Mouse (Mus musculus): ENCODE measurements at regions not wholly inside any gene's neighbourhood (a gene's known extent, or its start where the extent isn't known, plus 50 kb on each side); places are given as distances from the start of the nearest gene placed in this dataset.
A peak's percentile ranks its signal among the peaks of the same experiment; 100 is the strongest.

DNA sequence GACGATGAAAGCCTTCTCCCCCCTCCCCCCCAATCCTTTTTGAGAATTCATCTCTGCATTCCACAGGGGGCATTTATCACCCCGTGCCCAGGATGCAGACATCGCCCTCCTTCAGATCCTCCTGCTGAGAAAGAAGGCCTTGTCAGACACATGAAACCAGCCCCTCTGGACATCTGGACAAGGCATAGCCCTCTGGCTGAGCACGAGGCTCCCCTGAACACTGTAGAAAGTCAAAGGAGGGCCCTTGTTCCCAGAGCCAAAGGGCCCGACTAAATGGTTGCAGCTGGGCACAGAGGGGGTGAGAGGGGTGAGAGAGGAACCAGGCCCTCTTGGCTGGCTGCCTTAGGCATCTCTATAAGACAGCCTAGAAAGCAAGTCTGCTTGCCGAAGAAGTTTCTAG is 327.8 kb downstream of the H2al1j start:
- H3K27ac ChIP-seq (ENCODE audit: low read depth, low read length) = no peak overlapping the region

DNA sequence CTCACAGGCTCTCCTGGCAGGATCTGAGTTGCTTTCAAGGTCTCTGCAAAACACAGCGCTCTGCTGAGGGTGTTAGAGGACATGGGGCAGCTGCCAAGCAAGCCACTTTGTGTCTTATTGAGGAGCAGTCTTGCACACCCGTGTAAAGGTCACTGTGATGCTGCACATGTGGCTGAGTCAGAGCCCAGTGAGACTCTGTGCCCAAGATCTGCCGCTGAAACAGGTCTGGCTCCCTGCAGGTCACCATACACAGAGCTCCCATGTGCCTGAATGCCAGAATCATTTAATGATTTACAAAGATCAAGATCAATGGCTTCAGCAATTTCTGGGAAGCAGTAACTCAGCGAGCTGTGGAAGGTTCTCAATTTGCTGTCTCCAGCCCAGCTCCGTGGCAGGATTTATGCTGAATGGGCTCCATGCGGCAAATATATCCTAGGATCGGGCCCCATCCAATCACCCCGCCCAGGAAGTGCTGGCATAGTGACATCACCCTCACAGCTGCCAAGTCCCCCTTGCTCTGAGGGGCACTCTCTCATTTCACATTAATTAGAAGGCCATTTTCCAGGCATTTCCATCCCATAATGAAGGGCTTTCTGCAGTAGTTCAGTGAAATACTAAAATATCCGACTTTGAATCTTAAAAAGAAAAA is 330.1 kb downstream of the H2al1j start:
- no peak for ATAC-seq (replicated peaks; ENCODE audit: insufficient number of reproducible peaks, low FRiP score, low TSS enrichment)

More for the DNA sequence above, 327.8 kb downstream of the H2al1j start:
- H3K36me3 ChIP-seq (ENCODE audit: control insufficient read depth, insufficient read depth, low read length) = no peaks in the 10 kb centered on the region
- no peak overlapping the region for H3K4me3 ChIP-seq (ENCODE audit: low read depth, low read length)
- WGBS (ENCODE audit: insufficient replicate concordance) = 55% methylated on average over 6 of the region's 6 CpGs
- H3K27me3 ChIP-seq (ENCODE audit: control insufficient read depth, insufficient read depth, low read length) = no peaks in the 10 kb centered on the region
- no peak overlapping the region for H3K9ac ChIP-seq (ENCODE audit: low read depth, low read length)
- no peak for ATAC-seq (replicated peaks; ENCODE audit: insufficient number of reproducible peaks, low FRiP score, low TSS enrichment)
- H3K4me1 ChIP-seq (ENCODE audit: control insufficient read depth, insufficient read depth, low read length) = no peaks in the 10 kb centered on the region
- H3K4me2 ChIP-seq = no peak overlapping the region
- no peaks in the 10 kb centered on the region for H3K9me3 ChIP-seq (replicated peaks; ENCODE audit: control insufficient read depth, low read length)

DNA sequence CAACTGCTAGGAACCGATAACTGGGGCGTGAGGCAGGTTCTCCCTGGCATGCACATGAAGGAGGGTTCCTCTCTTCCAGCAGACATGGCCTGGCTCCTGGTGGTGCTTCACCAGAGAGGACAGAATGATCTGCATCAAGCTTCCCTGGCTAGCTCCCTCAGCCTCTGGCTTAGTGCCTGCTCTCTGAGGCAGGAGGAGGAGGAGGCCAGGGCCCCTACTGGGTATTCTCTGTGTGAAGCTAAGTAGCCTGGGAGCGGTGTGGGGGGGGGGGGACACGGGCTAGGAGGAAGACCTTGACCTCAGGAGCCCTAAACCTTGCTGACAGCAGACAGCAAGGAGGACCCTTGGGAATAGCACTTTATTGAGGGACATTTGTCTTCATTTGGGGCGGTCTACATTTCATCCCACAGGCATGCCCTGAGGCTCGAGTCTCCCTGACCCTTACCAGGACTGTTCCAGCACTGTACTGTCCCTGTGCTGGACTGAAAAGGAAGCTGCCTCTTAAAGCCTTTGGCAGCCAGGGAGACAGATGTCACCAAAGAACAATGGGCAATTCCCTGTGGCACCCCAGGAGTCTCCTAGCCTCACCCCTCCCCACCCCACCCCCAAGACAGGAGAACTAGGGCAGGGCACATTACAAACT is 335.7 kb downstream of the H2al1j start:
- no peak for ATAC-seq (replicated peaks; ENCODE audit: insufficient number of reproducible peaks, low FRiP score, low TSS enrichment)
- peaks cover 15% of the 10 kb centered on the region for H3K4me1 ChIP-seq (ENCODE audit: control insufficient read depth, insufficient read depth, low read length)
- H3K36me3 ChIP-seq (ENCODE audit: control insufficient read depth, insufficient read depth, low read length) = no peaks in the 10 kb centered on the region
- peaks cover 27% of the 10 kb centered on the region for H3K27me3 ChIP-seq (ENCODE audit: control insufficient read depth, insufficient read depth, low read length)
- H3K9ac ChIP-seq (ENCODE audit: low read depth, low read length) = no peak overlapping the region
- WGBS (ENCODE audit: insufficient replicate concordance) = 36% methylated on average over 5 of the region's 6 CpGs
- no peak overlapping the region; the same call in 1 of the 2 replicates for H3K4me2 ChIP-seq
- no peak overlapping the region for H3K27ac ChIP-seq (ENCODE audit: low read depth, low read length)
- H3K9me3 ChIP-seq (replicated peaks; ENCODE audit: control insufficient read depth, low read length) = no peaks in the 10 kb centered on the region
- H3K4me3 ChIP-seq (ENCODE audit: low read depth, low read length) = no peak overlapping the region

More for the DNA sequence above, 330.1 kb downstream of the H2al1j start:
- no peak overlapping the region for H3K4me3 ChIP-seq (ENCODE audit: low read depth, low read length)
- WGBS (ENCODE audit: insufficient replicate concordance) = 59% methylated on average over 9 of the region's 9 CpGs
- no peak overlapping the region for H3K4me2 ChIP-seq
- peaks cover 7% of the 10 kb centered on the region; the same call in 1 of the 2 replicates for H3K27me3 ChIP-seq (ENCODE audit: control insufficient read depth, insufficient read depth, low read length)
- no peak overlapping the region for H3K27ac ChIP-seq (ENCODE audit: low read depth, low read length)
- H3K9me3 ChIP-seq (replicated peaks; ENCODE audit: control insufficient read depth, low read length) = no peaks in the 10 kb centered on the region
- no peaks in the 10 kb centered on the region for H3K4me1 ChIP-seq (ENCODE audit: control insufficient read depth, insufficient read depth, low read length)
- no peak overlapping the region for H3K9ac ChIP-seq (ENCODE audit: low read depth, low read length)
- H3K36me3 ChIP-seq (ENCODE audit: control insufficient read depth, insufficient read depth, low read length) = no peaks in the 10 kb centered on the region

DNA sequence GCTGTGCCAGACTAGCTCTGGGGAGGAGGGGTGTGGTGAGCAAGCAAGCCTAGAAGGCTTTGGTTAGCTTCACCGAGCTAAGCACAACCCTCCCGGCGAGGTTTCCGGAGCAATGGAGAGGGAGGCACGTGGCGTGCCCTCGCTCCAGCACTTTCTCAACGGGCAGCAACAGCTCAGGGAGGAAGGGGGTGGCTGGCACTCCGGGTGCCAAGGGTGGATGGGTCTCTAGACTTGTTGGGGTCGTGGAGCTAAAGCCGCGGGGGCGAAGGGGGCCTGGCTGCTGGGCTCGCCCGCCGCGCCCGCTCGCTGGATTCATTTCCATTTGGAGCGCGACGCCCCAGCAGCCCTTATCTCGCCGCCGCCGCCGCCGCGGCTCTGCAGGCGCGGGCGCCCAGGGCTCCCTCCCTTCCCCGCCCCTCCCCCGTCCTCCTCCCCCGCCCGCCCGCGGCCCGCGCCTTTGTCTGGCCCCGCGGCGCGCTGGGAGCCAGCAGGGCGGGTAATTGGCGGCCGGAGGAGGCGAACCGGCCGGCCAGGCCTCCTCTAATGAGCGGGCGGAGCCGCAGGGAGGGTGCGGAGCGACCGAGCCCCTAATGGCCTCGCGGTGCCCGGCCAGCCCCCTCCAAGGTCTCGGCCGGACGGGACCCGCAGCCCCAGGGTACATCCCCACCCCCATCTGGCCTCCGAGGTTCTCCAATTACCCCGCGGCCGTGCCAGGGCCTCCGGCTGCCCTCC is 336.9 kb downstream of the H2al1j start:
- Histone ChIP-seq H3K27ac (ENCODE audit: low read depth, low read length) (peak overlapping the region; percentile 89), H3K4me2 (peak overlapping the region; percentile 65), H3K4me3 (ENCODE audit: low read depth, low read length) (peak overlapping the region; percentile 46), H3K27me3 (ENCODE audit: control insufficient read depth, insufficient read depth, low read length) (peaks cover 27% of the 10 kb centered on the region), H3K4me1 (ENCODE audit: control insufficient read depth, insufficient read depth, low read length) (peaks cover 15% of the 10 kb centered on the region), H3K9me3 (replicated peaks; ENCODE audit: control insufficient read depth, low read length) (no peaks in the 10 kb centered on the region), H3K36me3 (ENCODE audit: control insufficient read depth, insufficient read depth, low read length) (no peaks in the 10 kb centered on the region), H3K9ac (ENCODE audit: low read depth, low read length) (peak overlapping the region; percentile 83)
- WGBS (ENCODE audit: insufficient replicate concordance) = 6% methylated on average over 40 of the region's 68 CpGs
- ATAC-seq (replicated peaks; ENCODE audit: insufficient number of reproducible peaks, low FRiP score, low TSS enrichment) = peak; percentile 88

DNA sequence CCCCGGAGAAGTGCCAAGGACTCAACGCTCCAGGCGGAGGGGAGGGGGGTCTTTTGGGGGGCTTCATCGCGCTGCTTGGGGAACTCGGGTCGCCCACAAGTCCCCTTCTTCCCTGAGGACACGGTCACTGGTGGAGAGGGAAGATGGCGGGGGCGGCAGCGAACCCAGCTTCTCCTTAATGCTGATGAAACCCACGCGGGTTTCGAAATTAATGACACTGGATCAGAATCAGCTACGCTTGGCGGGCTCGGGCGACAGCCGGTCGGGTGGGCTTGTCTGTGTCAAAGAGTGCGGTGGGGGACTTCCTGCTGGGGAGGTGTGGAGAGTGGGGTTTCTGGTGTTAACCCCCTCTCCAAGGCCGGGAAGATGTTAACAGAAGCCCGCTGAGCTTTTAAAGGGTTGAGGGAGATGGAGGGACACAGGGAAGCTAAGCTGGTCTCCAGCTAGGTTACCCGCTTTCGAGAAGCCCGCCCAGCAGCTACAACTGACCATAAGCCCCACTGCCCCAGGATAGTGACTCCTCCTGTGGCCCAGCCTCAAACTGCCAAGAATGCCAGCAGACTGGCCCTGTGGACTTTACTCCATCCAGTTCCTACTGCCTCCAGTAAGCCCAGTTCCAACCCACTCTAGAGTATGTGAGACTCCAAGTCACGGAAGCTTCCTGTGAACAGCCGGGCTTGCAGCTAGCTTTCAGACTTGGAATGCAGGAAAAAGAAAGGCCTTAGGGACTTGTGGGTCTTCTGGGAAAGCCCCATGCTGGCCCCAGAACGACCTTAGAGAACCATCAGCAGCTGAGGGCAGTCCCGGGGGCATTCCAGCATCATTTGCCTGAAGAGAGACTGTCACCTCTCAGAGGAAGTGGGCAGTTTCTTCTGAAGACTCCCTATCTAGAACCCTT is 337.7 kb downstream of the H2al1j start:
- H3K9ac ChIP-seq (ENCODE audit: low read depth, low read length) = peak overlapping the region; percentile 83
- WGBS (ENCODE audit: insufficient replicate concordance) = 13% methylated on average over 30 of the region's 30 CpGs
- H3K27ac ChIP-seq (ENCODE audit: low read depth, low read length) = peak overlapping the region; percentile 89
- H3K36me3 ChIP-seq (ENCODE audit: control insufficient read depth, insufficient read depth, low read length) = no peaks in the 10 kb centered on the region
- peak overlapping the region; percentile 46 for H3K4me3 ChIP-seq (ENCODE audit: low read depth, low read length)
- H3K27me3 ChIP-seq (ENCODE audit: control insufficient read depth, insufficient read depth, low read length) = peaks cover 27% of the 10 kb centered on the region
- no peaks in the 10 kb centered on the region for H3K9me3 ChIP-seq (replicated peaks; ENCODE audit: control insufficient read depth, low read length)
- peak overlapping the region; percentile 65 for H3K4me2 ChIP-seq
- H3K4me1 ChIP-seq (ENCODE audit: control insufficient read depth, insufficient read depth, low read length) = peaks cover 15% of the 10 kb centered on the region
- ATAC-seq (replicated peaks; ENCODE audit: insufficient number of reproducible peaks, low FRiP score, low TSS enrichment) = no peak

DNA sequence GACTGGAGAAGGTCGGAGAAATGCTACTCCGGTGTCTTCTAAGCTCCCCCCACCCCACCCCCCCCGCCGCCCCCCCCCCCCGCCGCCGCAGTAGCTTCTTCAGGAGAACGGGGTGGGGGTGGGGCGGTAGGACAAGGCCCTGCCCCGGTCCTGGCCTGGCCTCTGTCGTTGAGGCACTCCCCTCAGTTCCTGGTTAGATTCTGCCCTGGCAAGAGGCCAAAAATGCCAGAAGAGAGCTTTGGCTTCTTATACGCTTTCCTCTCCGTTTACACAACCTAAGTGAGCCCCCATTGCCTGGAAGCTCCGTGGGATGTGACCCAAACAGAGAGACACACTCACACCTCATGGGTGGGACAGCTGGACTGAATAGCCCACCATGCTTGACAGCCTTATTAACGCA is 338.9 kb downstream of the H2al1j start:
- Histone ChIP-seq H3K9me3 (replicated peaks; ENCODE audit: control insufficient read depth, low read length) (no peaks in the 10 kb centered on the region), H3K9ac (ENCODE audit: low read depth, low read length) (no peak overlapping the region), H3K36me3 (ENCODE audit: control insufficient read depth, insufficient read depth, low read length) (no peaks in the 10 kb centered on the region), H3K27me3 (ENCODE audit: control insufficient read depth, insufficient read depth, low read length) (peaks cover 26% of the 10 kb centered on the region), H3K27ac (ENCODE audit: low read depth, low read length) (0 out of 2 replicates have a peak overlapping the region, but pooled peaks have one; percentile 10), H3K4me1 (ENCODE audit: control insufficient read depth, insufficient read depth, low read length) (peaks cover 16% of the 10 kb centered on the region), H3K4me2 (no peak overlapping the region), H3K4me3 (ENCODE audit: low read depth, low read length) (no peak overlapping the region)
- 22% methylated on average over 5 of the region's 15 CpGs for WGBS (ENCODE audit: insufficient replicate concordance)
- ATAC-seq (replicated peaks; ENCODE audit: insufficient number of reproducible peaks, low FRiP score, low TSS enrichment) = no peak

DNA sequence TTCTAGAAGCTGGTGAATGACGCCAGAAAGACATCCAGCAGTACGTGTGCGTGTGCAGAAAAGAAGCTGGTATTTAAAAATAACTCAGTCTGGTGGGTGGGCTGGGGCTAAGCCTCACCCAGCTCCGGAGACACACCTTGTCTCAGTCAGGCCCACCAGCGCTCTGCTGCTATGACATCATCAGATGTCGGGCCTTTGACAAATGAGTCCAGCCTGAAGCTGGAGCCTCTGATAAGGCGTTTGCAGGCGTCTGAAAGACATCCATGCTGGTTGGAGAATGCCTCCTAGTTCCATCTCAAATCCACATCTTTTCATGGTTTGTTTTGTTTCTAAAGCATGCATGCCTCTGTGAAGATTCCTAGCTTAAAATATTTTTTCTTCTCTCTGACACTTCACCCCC is 344.2 kb downstream of the H2al1j start:
- Histone ChIP-seq H3K9ac (ENCODE audit: low read depth, low read length) (no peak overlapping the region), H3K27ac (ENCODE audit: low read depth, low read length) (no peak overlapping the region), H3K36me3 (ENCODE audit: control insufficient read depth, insufficient read depth, low read length) (no peaks in the 10 kb centered on the region), H3K4me2 (no peak overlapping the region), H3K4me1 (ENCODE audit: control insufficient read depth, insufficient read depth, low read length) (peaks cover 8% of the 10 kb centered on the region; the same call in 1 of the 2 replicates), H3K9me3 (replicated peaks; ENCODE audit: control insufficient read depth, low read length) (no peaks in the 10 kb centered on the region), H3K4me3 (ENCODE audit: low read depth, low read length) (no peak overlapping the region), H3K27me3 (ENCODE audit: control insufficient read depth, insufficient read depth, low read length) (peaks cover 2% of the 10 kb centered on the region; the same call in 1 of the 2 replicates)
- ATAC-seq (replicated peaks; ENCODE audit: insufficient number of reproducible peaks, low FRiP score, low TSS enrichment) = 0 out of 2 replicates have a peak, but pooled peaks have one; percentile 55
- WGBS (ENCODE audit: insufficient replicate concordance) = 36% methylated on average over 8 of the region's 8 CpGs

DNA sequence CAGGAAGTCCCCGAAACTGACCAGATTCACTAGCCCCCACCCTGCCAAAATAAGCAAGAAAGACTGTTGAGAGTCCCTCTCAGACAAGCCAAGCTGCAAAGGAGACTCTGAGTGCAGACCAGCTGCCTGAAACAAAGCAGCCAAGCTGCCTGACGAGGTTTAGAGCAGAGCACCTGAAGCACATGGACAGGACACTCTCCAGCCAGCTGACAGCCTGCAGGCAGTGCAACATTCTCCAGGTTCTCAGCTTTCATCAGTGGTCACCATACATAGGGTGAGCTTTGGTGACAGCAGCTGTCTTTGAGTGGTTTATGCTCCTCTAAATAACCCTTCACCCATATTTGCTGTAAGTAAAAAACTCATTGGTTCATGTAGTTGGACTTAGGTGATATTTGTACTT is 350.5 kb downstream of the H2al1j start:
- Histone ChIP-seq H3K27ac (ENCODE audit: low read depth, low read length) (no peak overlapping the region), H3K4me2 (no peak overlapping the region), H3K27me3 (ENCODE audit: control insufficient read depth, insufficient read depth, low read length) (peaks cover 2% of the 10 kb centered on the region; the same call in 1 of the 2 replicates), H3K4me3 (ENCODE audit: low read depth, low read length) (no peak overlapping the region), H3K36me3 (ENCODE audit: control insufficient read depth, insufficient read depth, low read length) (no peaks in the 10 kb centered on the region), H3K9me3 (replicated peaks; ENCODE audit: control insufficient read depth, low read length) (no peaks in the 10 kb centered on the region), H3K9ac (ENCODE audit: low read depth, low read length) (no peak overlapping the region), H3K4me1 (ENCODE audit: control insufficient read depth, insufficient read depth, low read length) (no peaks in the 10 kb centered on the region)
- ATAC-seq (replicated peaks; ENCODE audit: insufficient number of reproducible peaks, low FRiP score, low TSS enrichment) = no peak
- WGBS (ENCODE audit: insufficient replicate concordance) = 32% methylated on average over 2 of the region's 2 CpGs
